Mouse (Mus musculus): ENCODE measurements around the gene Coro6.

DNA sequence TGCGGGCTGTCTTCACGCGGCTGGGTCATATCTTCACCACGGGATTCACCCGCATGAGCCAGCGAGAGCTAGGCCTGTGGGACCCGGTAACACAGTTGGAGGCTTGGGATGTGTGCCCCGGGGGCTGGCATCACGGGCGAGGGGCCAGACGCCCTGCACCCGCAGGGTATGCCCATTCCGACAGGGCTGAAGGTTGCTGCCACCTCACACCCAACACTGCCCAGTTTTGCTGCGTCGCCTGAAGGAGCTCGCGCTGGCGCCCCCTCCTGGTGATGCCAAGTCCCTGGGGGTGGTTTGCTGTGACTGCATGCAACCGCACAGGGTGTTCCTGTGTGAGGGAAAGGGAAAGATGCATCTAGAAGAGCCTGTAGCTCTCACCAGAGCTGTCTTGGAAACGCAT lies 5.6 kb downstream of the Coro6 start:
- TF ChIP-seq CTCF (IDR thresholded peaks at IDR 0.05; ENCODE audit: insufficient read depth, low read depth, low read length) (peak; percentile 92), POLR2A (IDR thresholded peaks at IDR 0.05; ENCODE audit: insufficient read depth, low read depth, low read length) (no peak)
